Mouse (Mus musculus) kidney, embryonic 15.5 days (tissue): Measurements from ENCODE around the gene Caskin2. TPM values are rescaled to one million over a fixed set of nuclear protein-coding genes. Genes with fewer than 3 reads are reported as not detected.

Source experiments
- ATAC-seq: fragments of 200-750 bp; cut with Nextera tagmentation; replicated peaks from 2 replicates; pipeline ENCODE4 v1.8.0; 2017; ENCODE audit warnings: moderate TSS enrichment; ENCODE audit not compliant: low FRiP score
- H3K27ac ChIP-seq: fragments of 300-500 bp; sonication (generic); 2 replicates; pipeline ENCODE4 v1.5.1; 2015; ENCODE audit warnings: mild to moderate bottlenecking, inconsistent platforms
- H3K27me3 ChIP-seq: fragments of 300-500 bp; sonication (generic); 2 replicates; pipeline ENCODE4 v1.6.1; 2015; ENCODE audit warnings: inconsistent platforms
- H3K36me3 ChIP-seq: fragments of 300-500 bp; sonication (generic); 2 replicates; pipeline ENCODE4 v1.6.1; 2015; ENCODE audit warnings: inconsistent platforms
- H3K4me1 ChIP-seq: fragments of 300-500 bp; sonication (generic); 2 replicates; pipeline ENCODE4 v1.6.1; 2015; ENCODE audit warnings: inconsistent platforms
- H3K4me2 ChIP-seq: fragments of 300-500 bp; sonication (generic); 2 replicates; pipeline ENCODE4 v1.6.1; 2015; ENCODE audit warnings: moderate library complexity, mild to moderate bottlenecking, inconsistent platforms
- H3K4me3 ChIP-seq: fragments of 300-500 bp; sonication (generic); replicated peaks from 2 replicates; pipeline ENCODE4 v1.5.1; 2015; ENCODE audit warnings: mild to moderate bottlenecking, inconsistent platforms
- H3K9ac ChIP-seq: fragments of 300-500 bp; sonication (generic); 2 replicates; pipeline ENCODE4 v1.6.1; 2015; ENCODE audit warnings: mild to moderate bottlenecking, inconsistent platforms
- H3K9me3 ChIP-seq: fragments of 300-500 bp; sonication (generic); replicated peaks from 2 replicates; pipeline ENCODE4 v1.6.1; 2016; ENCODE audit warnings: inconsistent platforms
- WGBS: fragments of 180-500 bp; shearing (Covaris S2); methylation state at CpG from one replicate; pipeline ENCODE4 v1.1.7; 2015; ENCODE audit warnings: mixed read lengths; 5-methylcytosine and 5-hydroxymethylcytosine counted together
- polyA plus RNA-seq: library from polyadenylated mRNA; unstranded; fragments of >200 nt; fragmentation: Nextera tagmentation; extraction: Ambion mirVana; gene quantifications from 2 replicates; pipeline ENCODE4 v1.2.1, GENCODE M21; 2015

The Caskin2 gene
- polyA plus RNA-seq, 1 experiment from 2014 or later = 20.9 TPM

DNA sequence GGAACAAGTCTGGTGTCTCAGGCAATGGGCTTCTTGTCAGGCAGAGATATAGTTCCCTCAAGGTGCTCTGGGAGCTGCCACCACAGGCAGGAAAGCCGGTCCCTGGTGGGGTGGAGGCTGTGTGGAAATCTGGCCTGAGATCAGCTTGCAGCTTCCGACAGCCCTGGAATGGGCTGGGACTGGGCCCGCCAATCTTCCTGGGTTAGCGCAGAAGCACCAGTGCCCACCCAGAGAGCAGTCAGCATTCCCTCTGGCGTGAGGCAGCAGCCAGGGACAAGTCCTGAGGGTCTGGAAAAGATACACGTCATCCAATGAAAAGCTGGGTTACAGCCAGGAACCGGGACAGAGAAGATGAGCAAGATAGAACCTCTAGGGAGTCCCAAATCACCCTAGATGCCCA, 1.3 kb downstream of the Caskin2 start:
- WGBS = 33% methylated on average over 7 of the region's 7 CpGs
- H3K4me2 ChIP-seq = peak overlapping the region; percentile 94
- peak overlapping the region; percentile 83 for H3K27ac ChIP-seq
- H3K4me3 ChIP-seq = peak overlapping the region; percentile 83
- peak overlapping the region; percentile 82 for H3K9ac ChIP-seq
- no peaks in the 10 kb centered on the region for H3K27me3 ChIP-seq
- no peaks in the 10 kb centered on the region for H3K9me3 ChIP-seq
- H3K4me1 ChIP-seq = peaks cover 74% of the 10 kb centered on the region
- no peak for ATAC-seq
- peaks cover 31% of the 10 kb centered on the region for H3K36me3 ChIP-seq

DNA sequence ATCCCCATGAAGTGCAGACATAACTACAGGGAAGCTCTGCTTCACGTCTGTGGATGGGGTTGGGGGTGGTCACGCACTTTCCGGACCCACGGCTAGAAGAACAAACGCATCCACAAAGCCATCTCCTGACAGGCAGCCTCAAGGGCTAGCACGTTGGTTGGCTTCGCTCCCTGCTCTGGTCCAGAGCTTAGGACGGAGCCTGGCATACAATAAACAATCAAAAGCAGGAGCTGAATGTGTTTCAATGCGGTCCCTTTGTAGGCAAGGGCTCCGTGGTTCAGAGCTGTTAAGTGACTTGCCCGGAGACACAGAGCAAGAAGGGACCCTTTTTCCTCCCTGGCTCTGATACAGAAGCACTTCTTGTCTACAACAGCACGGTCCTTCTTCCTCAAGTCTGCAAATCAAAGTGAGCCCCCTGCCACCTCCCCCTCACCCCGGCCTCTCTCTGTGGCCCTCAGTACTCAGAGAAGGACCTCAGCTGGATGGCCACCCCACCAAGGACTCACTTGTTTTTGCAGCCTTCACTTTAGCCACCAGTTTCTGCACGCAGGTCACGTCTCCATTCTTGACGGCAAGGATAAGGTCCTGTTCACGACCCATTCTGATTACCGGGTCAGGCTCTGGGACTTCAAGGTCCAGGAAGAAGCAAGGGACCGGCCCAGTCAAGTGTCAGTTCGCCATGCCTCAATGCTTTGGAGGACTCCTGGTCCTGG, 1.9 kb downstream of the Caskin2 start:
- Histone ChIP-seq H3K27ac (peak overlapping the region; percentile 83), H3K27me3 (no peaks in the 10 kb centered on the region), H3K4me3 (peak overlapping the region; percentile 83), H3K36me3 (peaks cover 31% of the 10 kb centered on the region), H3K4me1 (peaks cover 75% of the 10 kb centered on the region), H3K9ac (peak overlapping the region; percentile 82), H3K4me2 (peak overlapping the region; percentile 94), H3K9me3 (no peaks in the 10 kb centered on the region)
- WGBS = 66% methylated on average over 20 of the region's 20 CpGs
- ATAC-seq = no peak

DNA sequence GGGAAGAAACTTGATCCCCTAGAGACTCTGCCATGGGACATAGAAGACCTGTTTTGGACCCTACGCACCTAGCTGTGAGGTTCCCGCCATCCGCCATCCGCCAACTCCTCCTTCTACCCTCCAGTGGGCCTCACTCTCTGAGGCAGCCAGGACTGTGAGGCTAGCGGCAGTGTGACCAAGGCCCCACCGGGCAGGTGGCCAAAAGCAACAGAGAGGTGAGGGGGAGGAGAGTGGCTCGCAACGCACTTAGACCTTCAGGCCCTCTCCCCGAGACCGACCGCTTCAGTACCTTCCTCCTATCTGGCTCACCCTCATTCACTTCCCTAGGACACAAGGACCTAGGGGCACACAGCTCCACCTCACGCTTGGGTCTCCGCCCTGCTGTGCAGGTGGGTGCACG, 3.1 kb downstream of the Caskin2 start:
- H3K27me3 ChIP-seq = no peaks in the 10 kb centered on the region
- 36% methylated on average over 14 of the region's 14 CpGs for WGBS
- peak overlapping the region; percentile 94 for H3K4me2 ChIP-seq
- H3K9me3 ChIP-seq = no peaks in the 10 kb centered on the region
- H3K27ac ChIP-seq = peak overlapping the region; percentile 82
- peak overlapping the region; percentile 83 for H3K4me3 ChIP-seq
- ATAC-seq = no peak
- H3K36me3 ChIP-seq = peaks cover 37% of the 10 kb centered on the region
- H3K9ac ChIP-seq = peak overlapping the region; percentile 82
- H3K4me1 ChIP-seq = peaks cover 68% of the 10 kb centered on the region

DNA sequence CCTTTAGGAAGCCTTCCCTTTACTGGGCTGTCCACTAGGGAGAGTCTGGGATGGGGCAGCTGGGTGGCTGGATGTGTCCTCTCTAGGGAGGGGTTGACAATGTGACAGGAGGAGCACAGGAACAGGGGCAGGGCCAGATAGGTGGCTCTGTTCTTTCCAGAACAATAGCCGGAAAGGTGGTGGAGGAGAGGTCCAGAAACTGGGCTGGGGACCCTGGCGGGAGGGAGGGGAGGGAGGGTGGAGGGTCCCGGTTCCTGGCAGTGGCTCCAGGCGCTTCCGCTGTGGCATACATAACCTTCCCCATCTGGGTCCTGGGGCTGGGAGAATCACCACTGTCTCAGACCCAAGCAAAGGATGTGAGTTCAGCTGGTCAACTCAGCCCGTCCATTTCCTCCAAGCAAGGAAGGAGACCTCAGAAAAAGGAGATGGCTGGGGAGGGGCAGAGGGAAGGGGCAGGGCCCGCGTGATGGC, 4.1 kb downstream of the Caskin2 start:
- 59% methylated on average over 8 of the region's 8 CpGs for WGBS
- Histone ChIP-seq H3K9ac (peak overlapping the region; percentile 82; the same call in 1 of the 2 replicates), H3K4me3 (peak overlapping the region; percentile 83), H3K27ac (peak overlapping the region; percentile 82), H3K4me2 (peak overlapping the region; percentile 94), H3K27me3 (no peaks in the 10 kb centered on the region), H3K9me3 (no peaks in the 10 kb centered on the region), H3K36me3 (peaks cover 47% of the 10 kb centered on the region), H3K4me1 (peaks cover 63% of the 10 kb centered on the region)
- ATAC-seq = no peak

DNA sequence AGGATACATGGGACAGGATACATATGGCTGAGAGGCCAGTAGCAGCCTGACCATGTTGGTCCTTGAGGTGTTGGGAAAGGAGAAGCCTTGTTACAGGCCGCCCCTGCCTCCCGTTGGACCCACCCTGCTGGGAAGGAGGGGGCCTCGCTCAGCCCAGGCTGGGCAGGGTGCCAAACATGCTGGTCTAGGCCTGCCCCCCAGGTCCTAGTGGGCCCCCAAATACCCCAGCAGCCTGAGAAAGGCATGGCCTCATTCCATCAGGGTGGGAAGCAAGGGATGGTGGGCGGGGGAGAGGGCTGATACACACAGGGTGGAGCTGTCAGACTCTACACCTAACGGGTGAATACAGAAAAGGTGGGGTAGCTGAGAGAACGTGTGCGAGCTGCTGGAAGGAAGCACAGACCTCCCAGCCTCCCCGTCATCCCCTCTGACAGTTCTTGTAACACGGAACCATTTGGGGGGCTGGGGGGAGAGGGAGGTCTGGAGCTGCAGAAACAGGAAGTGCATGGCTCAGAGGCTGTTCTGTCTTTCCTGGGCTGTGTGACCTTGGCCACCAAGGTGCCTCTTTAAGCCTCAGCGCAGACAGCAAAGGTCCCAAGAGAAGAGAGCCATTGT, 4.6 kb downstream of the Caskin2 start:
- Histone ChIP-seq H3K27me3 (no peaks in the 10 kb centered on the region), H3K27ac (peak overlapping the region; percentile 82), H3K9ac (peak overlapping the region; percentile 6; the same call in 1 of the 2 replicates), H3K4me3 (peak overlapping the region; percentile 11; the same call in 1 of the 2 replicates), H3K36me3 (peaks cover 52% of the 10 kb centered on the region), H3K9me3 (no peaks in the 10 kb centered on the region), H3K4me1 (peaks cover 58% of the 10 kb centered on the region), H3K4me2 (peak overlapping the region; percentile 94)
- WGBS = 38% methylated on average over 10 of the region's 10 CpGs
- ATAC-seq = no peak

DNA sequence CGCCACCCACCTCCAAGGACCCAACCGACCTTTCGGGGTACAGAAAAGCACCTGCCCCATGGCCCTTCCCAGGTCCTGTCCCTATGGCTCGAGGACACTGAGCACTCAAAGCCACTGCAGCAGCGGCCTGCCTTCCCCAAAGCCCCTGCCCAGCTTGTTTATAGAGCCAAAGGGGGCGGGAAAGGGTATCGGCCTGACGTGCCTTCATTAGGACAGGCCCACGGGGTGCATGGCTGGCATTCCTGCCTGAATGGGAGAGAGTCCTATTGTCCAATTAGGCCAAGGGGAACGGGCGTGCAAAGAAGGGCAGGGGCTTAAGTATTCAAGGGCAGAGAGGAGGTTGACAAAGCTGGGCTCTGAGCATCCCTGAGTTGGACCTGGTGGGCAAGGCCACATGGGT, 5.5 kb downstream of the Caskin2 start:
- Histone ChIP-seq H3K9ac (no peak overlapping the region), H3K27ac (peak overlapping the region; percentile 82), H3K4me3 (no peak overlapping the region), H3K4me2 (peak overlapping the region; percentile 94), H3K27me3 (no peaks in the 10 kb centered on the region), H3K4me1 (peaks cover 58% of the 10 kb centered on the region), H3K36me3 (peaks cover 60% of the 10 kb centered on the region), H3K9me3 (no peaks in the 10 kb centered on the region)
- no peak for ATAC-seq
- WGBS = 74% methylated on average over 11 of the region's 11 CpGs

DNA sequence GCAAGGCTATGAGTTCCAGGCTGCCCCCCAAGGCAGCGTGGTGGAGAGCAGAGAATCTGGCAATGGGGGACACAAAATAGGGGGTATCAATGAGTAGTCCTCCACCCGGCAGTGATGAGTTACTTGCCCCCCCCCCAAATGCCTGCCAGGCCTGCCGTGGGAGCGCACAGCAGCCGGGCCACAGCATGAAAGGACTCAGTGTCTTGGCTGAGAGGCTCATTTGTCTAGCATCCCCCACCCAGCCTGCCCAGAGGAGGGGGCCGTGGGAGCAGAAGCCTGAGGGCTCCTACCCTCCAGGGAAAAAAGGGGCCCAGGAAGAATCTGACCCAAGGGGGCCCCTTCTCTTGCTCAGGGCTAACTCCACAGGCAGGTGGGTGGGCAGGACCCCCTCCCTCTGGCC, 6.1 kb downstream of the Caskin2 start:
- H3K27me3 ChIP-seq = no peaks in the 10 kb centered on the region
- no peak overlapping the region for H3K27ac ChIP-seq
- no peak overlapping the region for H3K9ac ChIP-seq
- ATAC-seq = no peak
- no peaks in the 10 kb centered on the region for H3K9me3 ChIP-seq
- no peak overlapping the region for H3K4me3 ChIP-seq
- WGBS = 88% methylated on average over 6 of the region's 6 CpGs
- no peak overlapping the region for H3K4me2 ChIP-seq
- peaks cover 52% of the 10 kb centered on the region for H3K4me1 ChIP-seq
- peaks cover 67% of the 10 kb centered on the region for H3K36me3 ChIP-seq

DNA sequence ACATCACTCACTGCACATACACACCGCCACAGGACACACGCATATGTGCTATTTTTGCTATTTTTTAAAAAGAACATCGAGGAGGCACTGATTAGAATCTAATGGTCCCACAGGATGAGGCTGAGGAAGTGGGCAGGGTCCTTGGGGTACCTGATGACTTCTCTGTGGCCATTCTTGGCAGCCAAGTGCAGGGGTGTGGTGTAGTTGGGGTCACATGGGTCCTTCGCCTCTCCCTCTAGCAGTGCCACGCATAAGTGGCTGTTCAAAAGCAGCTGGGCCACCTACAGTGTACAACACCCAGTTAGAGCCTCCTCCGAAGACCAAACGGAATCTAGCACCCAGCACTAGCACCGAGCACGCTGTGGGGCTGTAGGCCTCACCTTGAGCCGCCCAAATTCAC, 7.3 kb downstream of the Caskin2 start:
- H3K4me2 ChIP-seq = no peak overlapping the region
- H3K27ac ChIP-seq = no peak overlapping the region
- no peak overlapping the region for H3K4me3 ChIP-seq
- H3K27me3 ChIP-seq = no peaks in the 10 kb centered on the region
- WGBS = 91% methylated on average over 10 of the region's 10 CpGs
- no peak for ATAC-seq
- peaks cover 71% of the 10 kb centered on the region for H3K36me3 ChIP-seq
- no peaks in the 10 kb centered on the region for H3K9me3 ChIP-seq
- H3K9ac ChIP-seq = no peak overlapping the region
- peaks cover 41% of the 10 kb centered on the region for H3K4me1 ChIP-seq

DNA sequence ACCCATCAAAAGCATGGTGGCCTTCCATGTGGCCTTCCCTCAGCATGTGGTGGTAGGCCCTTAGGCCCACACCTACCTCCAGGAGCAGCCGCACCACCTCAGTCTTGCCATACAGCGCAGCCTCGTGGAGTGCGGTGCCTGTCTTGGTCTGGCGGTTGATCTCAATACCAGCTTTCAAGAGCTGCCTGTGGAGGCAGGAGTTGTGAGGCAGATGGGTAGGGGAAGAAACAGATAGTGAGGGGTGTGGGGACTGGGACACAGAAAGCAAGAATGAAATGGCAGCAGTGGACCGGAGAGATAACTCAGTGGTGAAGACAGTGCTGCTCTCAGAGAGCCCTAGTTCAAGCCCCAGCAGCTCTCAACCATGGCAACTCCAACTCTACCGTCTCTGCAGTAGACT, 8.4 kb downstream of the Caskin2 start:
- H3K4me2 ChIP-seq = no peak overlapping the region
- H3K9ac ChIP-seq = no peak overlapping the region
- no peak overlapping the region for H3K27ac ChIP-seq
- H3K4me3 ChIP-seq = no peak overlapping the region
- no peak for ATAC-seq
- H3K9me3 ChIP-seq = no peaks in the 10 kb centered on the region
- peaks cover 75% of the 10 kb centered on the region for H3K36me3 ChIP-seq
- no peaks in the 10 kb centered on the region for H3K27me3 ChIP-seq
- H3K4me1 ChIP-seq = peaks cover 29% of the 10 kb centered on the region
- 92% methylated on average over 7 of the region's 7 CpGs for WGBS

DNA sequence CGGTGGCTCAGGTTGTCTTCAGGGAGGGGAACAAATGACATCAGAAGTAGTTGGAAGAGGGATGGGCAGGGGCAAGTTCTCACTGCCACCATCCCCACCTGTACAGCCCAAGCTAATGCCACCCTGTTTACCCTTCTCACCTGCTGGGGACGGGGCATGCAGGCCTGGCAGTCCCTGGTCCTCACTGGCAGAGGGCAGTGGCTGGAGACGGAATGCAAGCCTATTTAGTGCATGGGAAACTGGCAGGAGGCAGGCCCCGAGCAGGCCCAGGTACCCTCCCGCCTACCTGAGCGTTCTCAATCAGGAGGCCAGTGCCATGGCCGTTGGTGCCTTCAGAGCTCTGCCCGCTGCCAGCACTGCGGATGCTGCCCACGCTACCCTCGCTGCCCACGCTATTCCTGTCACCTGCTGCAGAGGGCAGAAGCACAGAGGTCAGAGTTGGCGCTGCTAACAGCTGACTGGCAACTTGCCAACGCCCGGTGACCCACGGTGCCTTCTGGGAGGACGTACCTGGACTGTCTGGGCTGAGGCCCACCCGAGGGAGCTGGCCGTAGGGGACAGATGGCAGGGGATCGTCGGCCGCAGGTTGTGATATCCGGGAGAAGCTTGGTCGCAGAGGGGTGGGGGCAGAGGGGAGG, 10.2 kb downstream of the Caskin2 start:
- Histone ChIP-seq H3K4me3 (no peak overlapping the region), H3K9me3 (no peaks in the 10 kb centered on the region), H3K27ac (no peak overlapping the region), H3K9ac (no peak overlapping the region), H3K36me3 (peaks cover 93% of the 10 kb centered on the region), H3K27me3 (no peaks in the 10 kb centered on the region), H3K4me1 (peaks cover 17% of the 10 kb centered on the region), H3K4me2 (no peak overlapping the region)
- WGBS = 91% methylated on average over 24 of the region's 24 CpGs
- ATAC-seq = no peak

DNA sequence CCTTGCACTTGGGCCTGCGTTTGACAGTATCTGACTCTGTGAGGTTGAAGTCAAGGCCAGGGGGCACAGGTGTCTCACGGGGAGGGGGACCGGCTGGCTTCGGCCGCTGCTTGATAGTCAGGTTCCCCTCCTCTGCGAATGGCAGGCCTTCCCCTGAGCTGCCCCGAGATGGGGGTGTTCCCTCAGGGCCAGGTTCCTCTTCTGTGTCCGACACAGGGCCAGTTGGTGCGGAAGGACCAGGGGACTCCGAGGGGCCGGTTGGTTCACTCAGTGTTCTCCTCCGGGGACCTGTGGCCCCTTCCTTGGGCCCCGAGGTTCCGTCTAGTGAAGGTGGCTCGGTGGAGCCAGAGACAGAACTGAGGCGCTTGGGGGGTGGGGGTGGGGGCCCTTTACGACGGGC, 12.5 kb downstream of the Caskin2 start:
- no peaks in the 10 kb centered on the region for H3K9me3 ChIP-seq
- H3K9ac ChIP-seq = no peak overlapping the region
- H3K27ac ChIP-seq = no peak overlapping the region
- no peak overlapping the region for H3K4me3 ChIP-seq
- H3K36me3 ChIP-seq = peaks cover 96% of the 10 kb centered on the region
- no peak overlapping the region for H3K4me2 ChIP-seq
- ATAC-seq = no peak
- H3K27me3 ChIP-seq = no peaks in the 10 kb centered on the region
- WGBS = 91% methylated on average over 18 of the region's 18 CpGs
- peaks cover 6% of the 10 kb centered on the region; the same call in 1 of the 2 replicates for H3K4me1 ChIP-seq

DNA sequence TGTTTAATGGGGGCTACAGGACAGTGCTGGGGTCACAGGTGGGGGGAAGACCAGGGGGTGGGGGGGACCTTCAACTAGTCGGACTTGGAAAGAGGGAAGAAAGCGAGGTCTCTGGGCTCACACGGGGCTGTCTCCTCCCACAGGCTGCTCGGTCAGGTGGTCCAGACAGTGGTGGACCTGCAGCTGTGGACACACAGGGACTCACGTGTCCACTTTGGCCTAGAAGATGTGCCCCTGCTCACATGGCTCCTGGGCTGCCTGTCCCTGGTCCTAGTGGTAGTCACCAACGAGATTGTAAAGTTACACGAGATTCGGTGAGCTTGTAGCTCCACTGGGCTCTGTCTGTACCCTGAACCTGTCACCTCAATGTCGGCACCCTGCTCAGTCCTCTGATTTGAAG, 15.8 kb downstream of the Caskin2 start:
- WGBS = 80% methylated on average over 9 of the region's 9 CpGs
- no peak for ATAC-seq
- H3K4me3 ChIP-seq = no peak overlapping the region
- no peak overlapping the region for H3K4me2 ChIP-seq
- H3K9me3 ChIP-seq = no peaks in the 10 kb centered on the region
- peak overlapping the region; percentile 2; the same call in 1 of the 2 replicates for H3K27ac ChIP-seq
- H3K27me3 ChIP-seq = no peaks in the 10 kb centered on the region
- H3K9ac ChIP-seq = no peak overlapping the region
- H3K36me3 ChIP-seq = peaks cover 100% of the 10 kb centered on the region
- peaks cover 6% of the 10 kb centered on the region; the same call in 1 of the 2 replicates for H3K4me1 ChIP-seq
